ENCODE assay signal across 27 mouse cellular contexts in the genomic region with DNA sequence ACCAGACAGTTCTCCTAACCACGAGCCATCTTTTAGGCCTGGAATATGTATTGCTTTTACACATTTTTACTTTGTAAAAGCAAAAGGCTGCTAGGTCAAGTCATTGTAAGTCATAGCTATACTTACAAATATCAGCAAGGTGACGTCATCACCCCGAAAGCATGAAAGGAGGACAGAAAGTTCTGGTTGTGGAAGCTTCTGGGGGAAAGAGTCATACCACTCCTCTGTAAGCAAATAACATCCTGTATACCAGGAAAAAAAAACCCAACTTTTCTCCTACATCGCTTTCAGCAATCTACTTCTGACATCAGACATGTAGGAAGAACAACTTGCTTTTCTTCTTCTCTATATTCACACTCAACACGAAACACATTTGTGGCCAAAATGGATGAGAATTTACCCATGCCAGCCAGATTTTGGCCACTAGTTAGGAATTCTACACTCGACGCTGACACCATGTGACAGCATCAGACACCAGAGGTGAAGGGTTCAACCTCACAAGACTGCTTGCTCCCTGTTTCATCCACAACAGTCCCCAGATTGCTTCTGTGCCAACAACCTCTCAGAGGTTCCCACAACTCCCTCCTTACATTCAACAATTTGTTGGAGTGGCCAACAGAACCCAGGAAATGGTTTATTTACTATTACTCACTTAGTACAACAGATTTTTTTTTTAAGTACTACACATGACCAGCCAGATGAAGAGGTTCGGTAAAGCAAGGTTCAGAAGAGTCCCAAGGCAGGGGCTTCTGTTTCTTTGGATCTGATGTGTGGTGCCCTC. TPM values are rescaled to one million over a fixed set of nuclear protein-coding genes. Genes with fewer than 3 reads are reported as not detected.
DNase-seq lines count a peak whose midpoint lies in the region; ATAC-seq and TF ChIP-seq lines count a peak whose summit lies in the region.
"Had no signal": no experiment of that assay in that cellular context is flagged by ENCODE, and none has a peak within 500 bp of the region (broad histone marks: within the 10 kb centered on the region; RNA-seq: fewer than 3 reads in every experiment).

No protein-coding gene starts in this region.

- WGBS in lung, postnatal 0 days = 64% methylated on average over 8 of the region's 8 CpGs
- WGBS in midbrain, embryonic 11.5 days = 87% methylated on average over 8 of the region's 8 CpGs

- peak; percentile 77 for DNase-seq in lung, postnatal 0 days (ENCODE audit: low spot score)
- no peak for DNase-seq in lung, postnatal 4 days
- peak; percentile 82 for DNase-seq in CD4-positive, CD25-positive, alpha-beta regulatory T cell, adult 2 months (ENCODE audit: low read depth, low spot score)
- DNase-seq in NIH3T3 (ENCODE audit: low read depth) = peak; percentile 63
- peak; percentile 62 for DNase-seq in naive thymus-derived CD4-positive, alpha-beta T cell, adult 2 months (ENCODE audit: low read depth)
- DNase-seq in midbrain, embryonic 11.5 days (ENCODE audit: low spot score, missing footprints) = no peak
- DNase-seq in thymus, postnatal 25 days = no peak
- DNase-seq: adrenal gland, postnatal 10 days; cerebellum, adult 11 months; cerebellum, adult 9-11 months; embryo, embryonic 11 days; kidney, adult 11 months; kidney, postnatal 14 days; liver; midbrain, embryonic 14.5 days; retina, postnatal 1 day; right cerebral cortex, postnatal 14 days had no signal

- H3K27me3 ChIP-seq in lung, postnatal 0 days (replicated peaks; ENCODE audit: insufficient read depth, low read length) = no peaks in the 10 kb centered on the region
- H3K27me3 ChIP-seq in midbrain, embryonic 11.5 days (ENCODE audit: control insufficient read depth, insufficient read depth, low read length) = no peaks in the 10 kb centered on the region
- H3K27me3 ChIP-seq: embryonic facial prominence, embryonic 12.5 days; heart, embryonic 15.5 days; hindbrain, embryonic 13.5 days; neural tube, embryonic 15.5 days had no signal

- H3K36me3 ChIP-seq in lung, postnatal 0 days (ENCODE audit: insufficient read depth, low read length) = no peaks in the 10 kb centered on the region
- no peaks in the 10 kb centered on the region for H3K36me3 ChIP-seq in midbrain, embryonic 11.5 days (ENCODE audit: control insufficient read depth, insufficient read depth, low read length)
- H3K36me3 ChIP-seq: embryonic facial prominence, embryonic 12.5 days; heart, embryonic 10.5 days; heart, embryonic 15.5 days; hindbrain, embryonic 13.5 days; neural tube, embryonic 15.5 days had no signal

- no peak for TF ChIP-seq CTCF in lung, postnatal 0 days (IDR thresholded peaks at IDR 0.05)

- H3K27ac ChIP-seq in lung, postnatal 0 days (ENCODE audit: low read length) = no peak overlapping the region
- H3K27ac ChIP-seq in midbrain, embryonic 11.5 days (ENCODE audit: low read depth, low read length) = no peak overlapping the region
- H3K27ac ChIP-seq: embryonic facial prominence, embryonic 12.5 days; heart, embryonic 15.5 days; hindbrain, embryonic 13.5 days; macrophage; neural tube, embryonic 15.5 days had no signal

- H3K9ac ChIP-seq in lung, postnatal 0 days (replicated peaks; ENCODE audit: low read depth) = no peak overlapping the region
- H3K9ac ChIP-seq in midbrain, embryonic 11.5 days (ENCODE audit: low read length) = no peak overlapping the region
- H3K9ac ChIP-seq: embryonic facial prominence, embryonic 12.5 days; heart, embryonic 15.5 days; hindbrain, embryonic 13.5 days; neural tube, embryonic 15.5 days had no signal

- H3K4me1 ChIP-seq in lung, postnatal 0 days (ENCODE audit: insufficient read depth, low read depth, low read length) = peaks cover 3% of the 10 kb centered on the region; the same call in 1 of the 2 replicates
- H3K4me1 ChIP-seq in midbrain, embryonic 11.5 days (ENCODE audit: control insufficient read depth, insufficient read depth, low read length) = no peaks in the 10 kb centered on the region

- H3K4me2 ChIP-seq in lung, postnatal 0 days (replicated peaks; ENCODE audit: low read depth, low read length) = no peak overlapping the region
- H3K4me2 ChIP-seq in midbrain, embryonic 11.5 days = no peak overlapping the region
- H3K4me2 ChIP-seq: embryonic facial prominence, embryonic 12.5 days; heart, embryonic 15.5 days; hindbrain, embryonic 13.5 days; neural tube, embryonic 15.5 days had no signal

- ATAC-seq in lung, postnatal 0 days = peak; percentile 75
- no peak for ATAC-seq in midbrain, embryonic 11.5 days (ENCODE audit: low FRiP score)
- ATAC-seq: forebrain, embryonic 16.5 days had no signal

- H3K9me3 ChIP-seq in lung, postnatal 0 days (ENCODE audit: low read length) = no peaks in the 10 kb centered on the region
- no peaks in the 10 kb centered on the region for H3K9me3 ChIP-seq in midbrain, embryonic 11.5 days (ENCODE audit: control insufficient read depth, low read length)
- H3K9me3 ChIP-seq: embryonic facial prominence, embryonic 12.5 days; heart, embryonic 10.5 days; heart, embryonic 15.5 days; hindbrain, embryonic 13.5 days; neural tube, embryonic 15.5 days had no signal

- peak; percentile 27; the same call in 1 of the 2 replicates for TF ChIP-seq EP300 in lung, postnatal 0 days (IDR thresholded peaks at IDR 0.05)

- no peak overlapping the region for H3K4me3 ChIP-seq in lung, postnatal 0 days (ENCODE audit: low read depth, low read length)
- no peak overlapping the region for H3K4me3 ChIP-seq in midbrain, embryonic 11.5 days (ENCODE audit: low read depth, low read length)
- H3K4me3 ChIP-seq: embryonic facial prominence, embryonic 12.5 days; heart, embryonic 10.5 days; heart, embryonic 15.5 days; hindbrain, embryonic 13.5 days; neural tube, embryonic 15.5 days had no signal

RNA-seq across cellular contexts. Expression of a gene that starts 13.0 kb away (rescaled TPM):
- 34.6 and 42.7 TPM in 2 replicates for polyA plus RNA-seq in lung, postnatal 0 days (2015; fragmentation: Nextera tagmentation; extraction: Ambion mirVana)
- polyA plus RNA-seq in midbrain, embryonic 11.5 days (2014; fragmentation: Nextera tagmentation; extraction: Ambion mirVana) = 130 and 147 TPM in 2 replicates

RNA-seq across cellular contexts. Expression of a gene that starts 49.3 kb away (rescaled TPM):
- 4.3 and 7.2 TPM in 2 replicates for polyA plus RNA-seq in lung, postnatal 0 days (2015; fragmentation: Nextera tagmentation; extraction: Ambion mirVana)
- polyA plus RNA-seq in midbrain, embryonic 11.5 days (2014; fragmentation: Nextera tagmentation; extraction: Ambion mirVana) = 16.0 and 16.1 TPM in 2 replicates
- polyA plus RNA-seq: C2C12; macrophage; small intestine, adult 2 months; testis, adult 2 months had no signal

Comparison
In these comparisons a context has a peak if more than half of its experiments do, and no peak if none do; other contexts are left out.
1. DNase-seq: peak in lung, postnatal 0 days (single experiment), CD4-positive, CD25-positive, alpha-beta regulatory T cell, adult 2 months (single experiment), NIH3T3 (single experiment) and naive thymus-derived CD4-positive, alpha-beta T cell, adult 2 months (single experiment); none in lung, postnatal 4 days (0 of 2), midbrain, embryonic 11.5 days (single experiment) and thymus, postnatal 25 days (single experiment).